Comparison of ENCODE assay signal across 21 mouse cellular contexts in the genomic region with DNA sequence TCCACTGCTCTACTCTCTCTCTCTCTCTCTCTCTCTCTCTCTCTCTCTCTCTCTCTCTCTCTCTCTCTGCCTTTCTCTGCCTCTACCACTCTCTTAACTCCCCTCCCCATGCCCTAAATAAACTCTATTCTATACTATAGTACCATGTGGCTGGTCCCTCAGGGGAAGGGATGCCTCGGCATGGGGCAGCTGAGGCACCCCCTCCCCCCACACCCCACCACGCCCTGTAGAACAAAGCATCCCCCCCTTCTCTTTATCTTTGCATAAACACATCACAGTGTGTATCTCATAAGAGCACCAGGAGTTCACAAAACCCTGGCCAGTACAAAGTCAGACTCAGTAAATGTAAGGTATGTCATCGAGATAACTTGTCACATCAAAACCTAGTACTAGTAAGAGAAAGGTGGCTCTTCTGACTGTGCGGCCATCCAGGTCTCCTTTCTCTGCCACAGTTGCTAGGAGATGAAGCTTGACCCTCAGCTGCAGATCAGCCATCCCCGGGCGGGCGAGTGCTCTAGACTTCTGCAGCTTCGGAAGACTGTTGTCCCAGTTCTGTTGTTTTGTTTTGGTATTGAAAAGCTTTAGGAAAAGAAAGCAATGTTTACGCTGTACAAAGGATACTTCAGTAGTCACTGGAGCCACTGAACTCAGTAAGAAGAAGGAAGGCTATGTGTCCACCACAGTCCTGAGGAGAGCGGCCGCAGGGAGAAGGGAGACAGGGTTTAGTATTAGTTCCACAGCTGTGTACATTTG.
DNase-seq lines count a peak whose midpoint lies in the region; ATAC-seq and TF ChIP-seq lines count a peak whose summit lies in the region.
"Had no signal": no experiment of that assay in that cellular context is flagged by ENCODE, and none has a peak within 500 bp of the region (broad histone marks: within the 10 kb centered on the region; RNA-seq: fewer than 3 reads in every experiment).

No protein-coding gene starts in this region.

- no peaks in the 10 kb centered on the region for H3K27me3 ChIP-seq in neural tube, embryonic 12.5 days (replicated peaks)
- H3K27me3 ChIP-seq in neural tube, embryonic 15.5 days (replicated peaks) = no peaks in the 10 kb centered on the region
- H3K27me3 ChIP-seq in forebrain, embryonic 14.5 days (replicated peaks; ENCODE audit: control insufficient read depth, insufficient read depth, low read length) = no peaks in the 10 kb centered on the region
- H3K27me3 ChIP-seq in hindbrain, postnatal 0 days (ENCODE audit: insufficient read depth, low read length) = no peaks in the 10 kb centered on the region
- no peaks in the 10 kb centered on the region for H3K27me3 ChIP-seq in midbrain, embryonic 16.5 days (ENCODE audit: control insufficient read depth, insufficient read depth, low read depth, low read length)
- H3K27me3 ChIP-seq: kidney, embryonic 15.5 days; limb, embryonic 12.5 days; liver, embryonic 12.5 days; stomach, embryonic 15.5 days had no signal

- no peak for TF ChIP-seq CTCF in hindbrain, postnatal 0 days (IDR thresholded peaks at IDR 0.05; ENCODE audit: low read depth)

- no peak for DNase-seq in forebrain, embryonic 14.5 days (ENCODE audit: low spot score)
- no peak for DNase-seq in hindbrain, postnatal 0 days (ENCODE audit: low spot score)
- DNase-seq in Muller cell, postnatal 12 days (ENCODE audit: inconsistent ontology term) = no peak
- no peak for DNase-seq in right cerebral cortex, adult 2 months (ENCODE audit: low spot score in 2 of 2)
- no peak for DNase-seq in urinary bladder, postnatal 10 days (ENCODE audit: low spot score)
- DNase-seq: adrenal gland, adult 2 months; B cell, adult 2 months; cerebellum, adult 9-11 months; gastrocnemius, postnatal 36 days; lung, embryonic 14.5 days; lung, postnatal 36 days; right cerebral cortex, postnatal 25 days; thymus, adult 2 months had no signal

- ATAC-seq in neural tube, embryonic 12.5 days (ENCODE audit: low FRiP score, low read depth) = peak; percentile 58; the same call in 1 of the 2 replicates
- ATAC-seq in neural tube, embryonic 15.5 days (ENCODE audit: low FRiP score) = no peak
- peak; percentile 40; the same call in 1 of the 2 replicates for ATAC-seq in forebrain, embryonic 14.5 days
- ATAC-seq in hindbrain, postnatal 0 days = peak; percentile 43; the same call in 1 of the 2 replicates
- ATAC-seq in midbrain, embryonic 16.5 days = peak; percentile 57
- ATAC-seq: intestine, postnatal 0 days; liver, embryonic 12.5 days had no signal

- H3K4me3 ChIP-seq in neural tube, embryonic 12.5 days = no peak overlapping the region
- H3K4me3 ChIP-seq in neural tube, embryonic 15.5 days (replicated peaks) = no peak overlapping the region
- H3K4me3 ChIP-seq in forebrain, embryonic 14.5 days (ENCODE audit: low read depth, low read length) = no peak overlapping the region
- no peak overlapping the region for H3K4me3 ChIP-seq in hindbrain, postnatal 0 days (ENCODE audit: low read length)
- no peak overlapping the region for H3K4me3 ChIP-seq in midbrain, embryonic 16.5 days (ENCODE audit: low read depth, low read length)
- H3K4me3 ChIP-seq: kidney, embryonic 15.5 days; limb, embryonic 12.5 days; liver, embryonic 12.5 days; stomach, embryonic 15.5 days had no signal

- H3K9ac ChIP-seq in neural tube, embryonic 12.5 days = no peak overlapping the region
- H3K9ac ChIP-seq in neural tube, embryonic 15.5 days (replicated peaks) = no peak overlapping the region
- no peak overlapping the region for H3K9ac ChIP-seq in forebrain, embryonic 14.5 days (ENCODE audit: low read length)
- no peak overlapping the region; the same call in 1 of the 2 replicates for H3K9ac ChIP-seq in hindbrain, postnatal 0 days (replicated peaks; ENCODE audit: low read length)
- no peak overlapping the region for H3K9ac ChIP-seq in midbrain, embryonic 16.5 days (ENCODE audit: low read depth, low read length)
- H3K9ac ChIP-seq: kidney, embryonic 15.5 days; limb, embryonic 12.5 days; liver, embryonic 12.5 days; lung, embryonic 14.5 days; stomach, embryonic 15.5 days had no signal

- H3K36me3 ChIP-seq in neural tube, embryonic 12.5 days = peaks cover 13% of the 10 kb centered on the region
- H3K36me3 ChIP-seq in neural tube, embryonic 15.5 days = peaks cover 5% of the 10 kb centered on the region
- H3K36me3 ChIP-seq in forebrain, embryonic 14.5 days (ENCODE audit: control insufficient read depth, insufficient read depth, low read length) = 0 out of 2 replicates have a peak, but pooled peaks cover 8% of the 10 kb centered on the region
- H3K36me3 ChIP-seq in hindbrain, postnatal 0 days (ENCODE audit: insufficient read depth, low read length) = no peaks in the 10 kb centered on the region
- H3K36me3 ChIP-seq in midbrain, embryonic 16.5 days (ENCODE audit: control insufficient read depth, insufficient read depth, low read length) = peaks cover 3% of the 10 kb centered on the region; the same call in 1 of the 2 replicates

- H3K4me2 ChIP-seq in neural tube, embryonic 12.5 days (replicated peaks) = no peak overlapping the region
- H3K4me2 ChIP-seq in neural tube, embryonic 15.5 days = no peak overlapping the region
- H3K4me2 ChIP-seq in forebrain, embryonic 14.5 days (ENCODE audit: low read length) = no peak overlapping the region
- no peak overlapping the region for H3K4me2 ChIP-seq in hindbrain, postnatal 0 days (ENCODE audit: low read depth, low read length)
- H3K4me2 ChIP-seq in midbrain, embryonic 16.5 days (ENCODE audit: low read length) = no peak overlapping the region
- H3K4me2 ChIP-seq: kidney, embryonic 15.5 days; limb, embryonic 12.5 days; liver, embryonic 12.5 days; lung, embryonic 14.5 days; stomach, embryonic 15.5 days had no signal

- H3K9me3 ChIP-seq in neural tube, embryonic 12.5 days = no peaks in the 10 kb centered on the region
- H3K9me3 ChIP-seq in neural tube, embryonic 15.5 days (replicated peaks) = no peaks in the 10 kb centered on the region
- H3K9me3 ChIP-seq in forebrain, embryonic 14.5 days (replicated peaks; ENCODE audit: control insufficient read depth, low read length) = no peaks in the 10 kb centered on the region
- H3K9me3 ChIP-seq in hindbrain, postnatal 0 days (ENCODE audit: low read length) = no peaks in the 10 kb centered on the region
- H3K9me3 ChIP-seq in midbrain, embryonic 16.5 days (replicated peaks; ENCODE audit: control insufficient read depth, low read length, poor library complexity, severe bottlenecking) = no peaks in the 10 kb centered on the region
- H3K9me3 ChIP-seq: kidney, embryonic 15.5 days; limb, embryonic 12.5 days; liver, embryonic 12.5 days; stomach, embryonic 15.5 days had no signal

- H3K27ac ChIP-seq in neural tube, embryonic 12.5 days = no peak overlapping the region
- H3K27ac ChIP-seq in neural tube, embryonic 15.5 days (replicated peaks) = no peak overlapping the region
- H3K27ac ChIP-seq in forebrain, embryonic 14.5 days (ENCODE audit: low read depth, low read length) = no peak overlapping the region; the same call in 1 of the 2 replicates
- no peak overlapping the region for H3K27ac ChIP-seq in hindbrain, postnatal 0 days
- H3K27ac ChIP-seq in midbrain, embryonic 16.5 days (ENCODE audit: low read length) = no peak overlapping the region
- H3K27ac ChIP-seq: kidney, embryonic 15.5 days; limb, embryonic 12.5 days; liver, embryonic 12.5 days; stomach, embryonic 15.5 days had no signal

- no peaks in the 10 kb centered on the region for H3K4me1 ChIP-seq in neural tube, embryonic 12.5 days
- H3K4me1 ChIP-seq in neural tube, embryonic 15.5 days = peaks cover 5% of the 10 kb centered on the region; the same call in 1 of the 2 replicates
- H3K4me1 ChIP-seq in forebrain, embryonic 14.5 days (ENCODE audit: control insufficient read depth, insufficient read depth, low read length) = no peaks in the 10 kb centered on the region
- 0 out of 2 replicates have a peak, but pooled peaks cover 3% of the 10 kb centered on the region for H3K4me1 ChIP-seq in hindbrain, postnatal 0 days (ENCODE audit: insufficient read depth, low read length)
- H3K4me1 ChIP-seq in midbrain, embryonic 16.5 days (ENCODE audit: control insufficient read depth, insufficient read depth, low read length) = peaks cover 5% of the 10 kb centered on the region; the same call in 1 of the 2 replicates
- H3K4me1 ChIP-seq: kidney, embryonic 15.5 days; limb, embryonic 12.5 days; liver, embryonic 12.5 days; stomach, embryonic 15.5 days had no signal

- WGBS in neural tube, embryonic 12.5 days = 47% methylated on average over 11 of the region's 11 CpGs
- 42% methylated on average over 11 of the region's 11 CpGs for WGBS in neural tube, embryonic 15.5 days
- WGBS in forebrain, embryonic 14.5 days = 55% methylated on average over 11 of the region's 11 CpGs
- 34% methylated on average over 11 of the region's 11 CpGs for WGBS in hindbrain, postnatal 0 days
- 29% methylated on average over 11 of the region's 11 CpGs for WGBS in midbrain, embryonic 16.5 days
